Mouse (Mus musculus) cerebral cortex, adult 2 months (tissue): ENCODE data around the gene Fam207a.

Experiments used
- WGBS: fragments of 180-500 bp; shearing (Covaris S2); methylation state at CpG from one replicate; pipeline ENCODE4 v1.1.7; 2018; 5-methylcytosine and 5-hydroxymethylcytosine counted together

Gene Fam207a

DNA sequence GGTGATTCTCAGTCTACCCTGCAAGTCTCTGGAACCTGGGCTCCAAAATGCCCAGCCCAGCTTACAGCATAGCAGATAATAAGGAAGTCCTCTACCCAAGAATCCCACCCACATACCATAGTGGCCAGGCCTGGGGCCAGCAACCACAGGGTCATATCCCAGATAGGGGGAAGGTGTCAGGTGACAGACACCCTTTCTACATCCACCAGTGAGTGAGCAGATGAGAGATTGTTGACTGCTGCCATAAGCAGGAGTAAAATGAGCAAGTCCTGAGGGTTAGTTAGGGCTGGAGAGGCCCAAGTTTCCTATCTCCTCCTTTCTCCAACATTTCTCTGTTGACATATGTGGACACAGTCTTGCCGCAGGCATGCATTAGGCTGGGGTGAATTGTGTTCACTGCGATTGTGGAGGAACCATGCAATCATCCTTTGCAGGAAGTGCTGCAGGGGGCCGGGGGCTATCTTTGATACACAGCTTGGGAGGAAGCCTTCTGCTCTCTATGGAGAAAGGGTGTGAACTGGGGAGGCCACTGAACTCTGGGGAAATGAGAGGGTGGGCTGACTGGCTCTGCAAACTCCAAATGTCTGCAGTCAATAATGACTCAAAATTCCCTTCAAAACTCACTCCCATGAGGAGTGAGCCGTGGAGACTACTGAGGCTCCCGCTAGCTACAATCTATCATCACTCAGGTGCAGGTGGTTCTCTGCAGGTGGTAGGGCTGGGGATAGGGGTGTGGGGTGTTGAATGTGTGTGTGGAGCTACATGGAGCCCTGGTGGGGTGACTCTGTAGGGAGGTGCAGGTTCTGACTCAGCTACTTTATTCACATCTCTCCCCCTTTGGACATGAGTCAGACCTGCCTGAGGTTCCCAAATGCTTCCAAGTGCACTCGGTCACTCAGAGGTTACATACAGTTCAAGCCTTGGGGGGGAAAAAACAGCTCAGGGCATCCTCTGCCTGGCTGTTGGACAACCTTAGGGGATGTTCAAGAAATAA lies 15.7 kb upstream of the Fam207a start:
- WGBS: 89% methylated on average over 6 of the region's 6 CpGs

GRCm38 (mm10) chr10:77530140-77530539 lies 14.6 kb upstream of the Fam207a start, which contains the start of gene Itgb2:
Gene Itgb2 (plus strand): TSS chr10:77530252.
- WGBS: 65% methylated on average over 9 of the region's 9 CpGs

DNA sequence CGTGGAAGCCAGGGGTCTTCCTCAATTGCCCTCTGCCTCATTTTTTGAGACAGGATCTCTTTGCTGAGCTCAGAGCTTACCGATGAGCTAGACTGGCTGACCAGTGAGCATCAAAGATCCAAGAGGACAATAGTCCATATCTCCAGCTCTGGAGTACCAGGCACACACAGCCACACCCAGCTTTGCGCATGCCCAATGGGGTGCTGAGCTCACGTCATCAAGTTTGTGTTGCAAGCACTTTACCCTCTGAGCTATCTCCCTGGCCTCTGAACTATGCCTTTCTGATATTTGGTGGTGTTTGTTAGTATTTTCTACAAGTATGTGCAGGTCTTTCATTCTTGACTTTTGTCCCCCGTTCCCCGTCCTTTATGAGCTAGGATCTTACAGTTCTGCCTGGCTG lies 13.0 kb upstream of the Fam207a start:
- WGBS: 93% methylated on average over 6 of the region's 6 CpGs

DNA sequence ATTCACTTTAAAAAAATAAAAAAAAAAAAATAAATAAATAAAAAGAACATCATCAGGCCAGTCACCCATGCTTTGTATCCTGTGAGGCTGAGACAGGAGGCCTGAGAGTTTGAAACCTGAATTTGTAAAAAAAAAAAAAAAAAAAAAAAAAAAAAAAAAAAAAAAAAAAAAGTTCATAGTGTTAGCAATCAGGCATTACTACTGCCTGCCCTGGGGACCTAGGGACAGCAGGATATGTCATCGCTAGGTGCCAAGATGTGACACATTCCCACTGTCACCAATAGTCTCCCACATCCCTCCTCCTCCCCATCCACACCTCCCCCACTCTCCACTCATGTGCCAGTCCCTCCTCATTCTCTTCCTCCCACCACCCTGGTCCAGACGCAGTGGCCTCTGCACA lies 10.9 kb upstream of the Fam207a start:
- 80% methylated on average over 2 of the region's 2 CpGs for WGBS

- 65% methylated on average over 7 of the region's 7 CpGs for WGBS
These were observed 7.7 kb upstream of the Fam207a start for GRCm38 (mm10) chr10:77523321-77523720.

DNA sequence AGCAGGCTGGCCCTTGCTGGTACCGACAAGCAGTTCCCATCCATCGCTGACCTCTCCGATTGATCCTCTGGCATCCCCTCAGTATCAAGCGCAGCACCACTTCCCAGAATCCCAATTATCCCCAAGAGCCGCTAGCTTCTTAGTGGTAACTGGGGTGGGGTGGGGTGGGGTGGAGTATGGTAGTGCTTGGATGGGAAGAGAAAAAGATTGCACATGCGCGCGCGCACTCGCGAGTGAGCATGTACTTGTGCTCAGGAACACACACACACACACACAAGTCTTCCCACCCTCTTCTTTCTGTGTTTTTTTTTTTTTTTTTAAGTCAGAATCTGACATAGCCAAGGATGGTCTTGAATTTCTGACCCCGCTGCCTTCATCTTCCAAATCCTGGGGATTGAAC lies 7.2 kb upstream of the Fam207a start:
- 49% methylated on average over 12 of the region's 12 CpGs for WGBS

DNA sequence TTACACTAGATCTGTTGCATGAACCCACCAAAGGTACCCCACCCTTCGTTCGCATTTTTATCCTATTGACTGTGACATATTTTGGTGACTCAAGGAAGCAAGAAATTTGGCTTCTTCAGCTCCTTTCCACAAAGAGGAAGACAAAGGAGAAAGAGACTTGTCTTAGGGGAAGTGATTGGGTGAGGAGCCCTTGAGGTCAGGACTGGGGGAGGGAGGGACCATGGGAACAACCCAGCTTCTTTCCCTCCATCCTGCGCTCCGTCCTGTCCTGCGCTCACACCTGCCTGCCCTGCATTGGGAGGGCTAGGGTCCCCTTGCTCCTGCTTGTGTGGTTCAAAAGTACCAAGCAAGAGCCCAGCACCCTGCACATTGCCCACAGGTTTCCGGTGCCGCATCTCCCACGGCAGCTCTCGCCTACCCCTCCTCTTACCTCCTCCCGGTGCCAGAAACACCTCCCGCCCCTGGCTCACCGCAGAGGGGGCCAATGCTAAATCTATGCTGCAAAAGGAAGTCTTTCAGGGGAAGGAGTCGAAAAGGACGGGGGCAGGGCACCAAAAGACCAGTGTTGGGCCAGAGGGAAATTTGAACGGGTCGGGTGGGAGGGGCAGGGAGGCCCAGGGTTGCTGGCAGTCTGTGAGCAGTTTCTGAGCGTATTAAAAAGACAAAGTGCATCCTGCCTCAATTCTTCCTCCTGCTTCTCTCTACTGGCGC lies 6.6 kb upstream of the Fam207a start:
- 19% methylated on average over 18 of the region's 18 CpGs for WGBS

GRCm38 (mm10) chr10:77520497-77520896 lies 4.9 kb upstream of the Fam207a start:
- WGBS: 81% methylated on average over 5 of the region's 5 CpGs

- 81% methylated on average over 3 of the region's 3 CpGs for WGBS
These were observed 3.6 kb upstream of the Fam207a start for GRCm38 (mm10) chr10:77519191-77519590.

DNA sequence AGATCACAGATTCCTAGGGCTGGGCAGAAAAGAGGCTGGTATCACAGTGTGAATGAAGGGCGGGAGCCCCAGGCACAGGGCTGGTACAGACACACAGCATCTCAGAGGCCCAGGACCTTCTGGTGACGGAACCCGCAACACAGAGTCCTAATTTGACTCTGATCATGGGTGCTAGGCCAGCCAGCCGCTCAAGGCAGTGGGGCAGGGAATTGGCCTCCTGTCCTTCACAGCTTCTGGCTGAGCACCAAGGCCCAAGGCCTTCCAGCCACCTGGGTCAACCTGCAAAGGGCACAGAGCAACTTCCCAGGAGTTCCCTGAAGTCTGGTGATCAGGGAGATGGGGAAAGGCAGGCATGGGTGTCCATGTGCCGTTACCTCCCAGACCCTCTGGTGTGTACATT lies 2.2 kb upstream of the Fam207a start:
- WGBS: 93% methylated on average over 5 of the region's 5 CpGs

GRCm38 (mm10) chr10:77517066-77517620 lies 1.6 kb upstream of the Fam207a start:
- WGBS: 22% methylated on average over 20 of the region's 20 CpGs

DNA sequence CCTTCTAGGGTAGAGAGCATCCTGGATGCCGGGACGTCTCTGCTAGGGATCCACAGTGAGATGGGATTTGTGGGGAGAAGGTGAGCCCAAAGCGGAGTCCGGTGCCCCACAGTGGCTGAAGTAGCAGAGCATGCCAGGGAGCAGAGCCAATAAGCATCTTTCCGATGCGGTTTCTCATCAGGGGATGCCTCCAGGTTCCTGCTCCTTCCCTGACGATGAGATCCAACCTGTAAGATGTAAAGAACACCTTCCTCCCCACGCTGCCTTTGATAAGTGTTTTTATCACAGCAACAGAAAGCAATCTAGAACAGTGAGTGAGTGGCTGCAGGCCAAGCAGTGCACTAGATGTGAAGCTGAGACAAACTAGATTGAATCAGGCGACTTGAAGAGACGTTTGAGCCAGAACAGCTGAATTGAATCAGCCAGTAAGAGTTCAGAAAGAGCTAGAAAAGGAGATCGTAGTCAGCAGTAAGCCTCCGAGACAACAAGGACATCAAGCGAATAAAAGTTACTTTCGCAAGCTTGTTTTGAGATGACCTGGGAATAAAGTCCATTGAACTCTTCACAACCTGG lies 880 bp upstream of the Fam207a start:
- 29% methylated on average over 14 of the region's 14 CpGs for WGBS

DNA sequence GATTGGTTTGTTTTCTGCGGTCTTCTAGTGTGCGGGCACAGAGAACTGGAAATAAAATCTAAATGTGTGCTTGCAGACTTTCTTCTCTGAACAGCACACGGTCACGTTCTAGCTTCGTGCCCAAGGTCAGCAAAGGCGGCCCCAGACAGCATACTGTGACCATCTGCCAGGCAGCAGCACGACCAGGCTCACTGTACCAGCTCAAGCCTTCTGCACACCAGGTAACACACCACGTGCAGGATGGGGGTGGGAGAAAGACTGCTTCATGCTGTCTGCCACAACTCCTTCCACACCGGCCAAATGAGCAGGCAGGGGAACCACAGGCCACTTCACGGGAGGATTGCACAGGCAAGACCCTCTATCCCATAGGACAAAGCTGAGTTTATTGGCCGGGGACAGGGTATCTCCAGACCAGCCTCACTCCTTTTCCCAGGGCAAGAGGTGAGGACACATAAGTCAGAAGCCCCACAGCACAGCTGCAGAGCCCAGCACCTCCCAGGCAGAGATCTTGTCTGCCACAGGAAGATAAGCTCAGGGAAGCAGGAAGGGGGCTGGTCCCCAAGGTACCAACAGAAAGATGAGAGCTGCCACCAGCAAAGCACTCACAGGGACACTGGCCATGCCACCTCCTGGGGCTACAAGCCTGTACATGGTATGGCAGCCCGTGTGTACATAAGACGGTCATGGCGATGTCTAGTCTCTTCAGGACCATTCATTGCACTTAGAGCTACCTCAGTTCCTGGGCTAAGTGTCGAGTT lies 5.2 kb downstream of the Fam207a start:
- 68% methylated on average over 15 of the region's 15 CpGs for WGBS

DNA sequence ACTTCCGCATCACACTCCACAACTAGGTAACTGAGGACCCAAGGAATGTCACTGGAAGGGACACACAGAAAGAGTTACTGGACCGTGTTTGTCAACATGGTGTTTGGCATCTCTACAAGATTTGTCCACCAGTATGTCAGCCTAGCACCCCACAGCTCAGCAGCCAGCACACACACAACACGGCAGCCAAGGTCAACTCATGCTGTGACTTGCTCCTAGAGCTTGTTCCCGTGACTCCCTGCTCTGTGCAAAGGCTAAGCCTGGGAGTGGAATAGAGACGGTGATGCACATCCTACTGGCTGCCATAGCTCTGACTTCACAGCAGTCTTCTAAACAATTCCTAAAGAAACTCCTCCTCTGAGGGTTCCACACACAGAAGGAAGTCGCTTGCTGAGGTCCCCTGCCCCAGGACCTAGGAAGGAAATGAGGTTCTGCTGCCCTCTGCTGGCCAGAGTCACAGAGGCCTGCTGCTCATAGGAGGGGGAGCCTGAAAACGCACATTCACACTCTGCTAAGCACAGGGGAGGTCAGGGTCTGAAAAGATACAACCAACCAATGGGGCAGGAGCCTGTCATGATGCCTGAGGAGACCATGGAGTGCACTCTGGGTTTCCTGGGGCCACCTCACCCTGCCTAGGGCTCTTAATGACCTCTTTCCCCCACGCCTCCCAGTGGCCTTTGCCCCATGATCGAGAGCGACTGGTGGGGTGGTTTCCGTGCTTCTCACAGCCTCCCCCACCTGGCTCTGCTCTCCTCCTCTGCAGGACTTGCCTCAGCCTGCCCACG lies 6.0 kb downstream of the Fam207a start:
- 39% methylated on average over 12 of the region's 12 CpGs for WGBS

GRCm38 (mm10) chr10:77508744-77509143 lies 6.8 kb downstream of the Fam207a start:
- WGBS: 96% methylated on average over 3 of the region's 3 CpGs

GRCm38 (mm10) chr10:77507779-77508178 lies 7.8 kb downstream of the Fam207a start:
- WGBS: 96% methylated on average over 4 of the region's 4 CpGs

DNA sequence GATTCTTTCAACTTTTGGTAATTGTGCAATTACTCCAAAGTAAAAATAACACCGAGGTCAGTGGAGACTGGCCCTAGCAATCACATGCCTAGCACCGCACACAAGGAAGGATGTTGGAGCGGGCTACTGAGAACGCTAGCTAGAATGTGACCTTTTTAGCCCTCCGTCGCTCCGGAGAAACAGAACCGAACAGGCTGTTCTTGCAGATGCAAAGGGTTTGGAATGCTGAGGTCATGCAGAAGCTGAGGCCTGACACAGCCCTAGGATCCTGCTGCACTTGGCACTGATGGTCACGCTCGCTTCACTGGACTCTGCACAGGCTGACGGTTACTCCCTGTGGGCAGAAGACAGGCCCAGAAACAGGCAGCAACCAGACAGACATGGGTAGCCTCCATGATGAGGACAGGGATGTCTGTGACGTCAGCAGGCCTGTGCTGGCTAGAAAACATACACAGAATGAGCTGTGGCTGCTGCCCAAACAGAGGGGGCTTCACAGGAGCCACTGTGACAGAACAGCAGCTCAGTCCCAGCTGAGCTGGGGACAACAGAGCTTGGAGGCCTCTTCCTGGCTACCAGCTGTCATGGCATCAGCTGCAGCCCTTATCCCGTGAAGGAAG lies 8.5 kb downstream of the Fam207a start:
- 70% methylated on average over 13 of the region's 13 CpGs for WGBS

DNA sequence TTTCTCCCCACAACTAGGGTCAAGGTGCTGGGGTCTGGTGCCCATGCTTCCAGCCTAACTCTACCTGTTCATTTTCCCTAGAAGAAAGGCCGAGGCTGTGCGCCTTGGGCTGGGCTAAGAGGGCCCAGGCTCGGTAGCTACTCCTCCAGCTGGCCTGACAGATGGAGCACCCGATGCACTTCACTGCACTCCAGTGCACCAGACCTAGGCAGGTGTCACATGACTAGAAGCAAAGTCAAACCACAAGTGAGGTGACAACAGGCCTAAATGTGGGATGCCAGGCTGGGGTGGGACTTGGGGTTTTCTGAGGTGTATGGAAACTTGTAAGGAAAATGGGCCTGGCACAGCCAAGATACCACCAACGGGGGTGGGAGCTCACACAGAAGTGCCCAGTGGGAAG lies 9.1 kb downstream of the Fam207a start:
- 62% methylated on average over 5 of the region's 5 CpGs for WGBS

- WGBS: 60% methylated on average over 6 of the region's 6 CpGs
These were observed 11.4 kb downstream of the Fam207a start for GRCm38 (mm10) chr10:77504143-77504542.
